Mouse (Mus musculus) heart, embryonic 13.5 days (tissue): ENCODE data around the gene Gm21905. TPM values are rescaled to one million over a fixed set of nuclear protein-coding genes. Genes with fewer than 3 reads are reported as not detected.

Experiments used
- ATAC-seq: fragments of 200-750 bp; cut with Nextera tagmentation; 2 replicates; pipeline ENCODE4 v1.8.0; 2017; ENCODE audit warnings: moderate TSS enrichment; ENCODE audit not compliant: insufficient number of reproducible peaks, low FRiP score, low TSS enrichment; ENCODE audit errors: extremely low read depth
- H3K27ac ChIP-seq: fragments of 300-500 bp; sonication (generic); replicated peaks from 2 replicates; pipeline ENCODE4 v1.5.1; 2015; ENCODE audit warnings: moderate library complexity, mild to moderate bottlenecking, inconsistent platforms
- H3K27me3 ChIP-seq: fragments of 300-500 bp; sonication (generic); replicated peaks from 2 replicates; pipeline ENCODE4 v1.6.1; 2015; ENCODE audit warnings: mild to moderate bottlenecking, inconsistent platforms
- H3K36me3 ChIP-seq: fragments of 300-500 bp; sonication (generic); 2 replicates; pipeline ENCODE4 v1.6.1; 2015; ENCODE audit warnings: mild to moderate bottlenecking, inconsistent platforms
- H3K4me1 ChIP-seq: fragments of 300-500 bp; sonication (generic); 2 replicates; pipeline ENCODE4 v1.6.1; 2015; ENCODE audit warnings: inconsistent platforms
- H3K4me2 ChIP-seq: fragments of 300-500 bp; sonication (generic); 2 replicates; pipeline ENCODE4 v1.6.1; 2015; ENCODE audit warnings: inconsistent platforms, mild to moderate bottlenecking, moderate library complexity
- H3K4me3 ChIP-seq: fragments of 300-500 bp; sonication (generic); 2 replicates; pipeline ENCODE4 v1.5.1; 2015; ENCODE audit warnings: moderate library complexity, mild to moderate bottlenecking, inconsistent platforms
- H3K9ac ChIP-seq: fragments of 300-500 bp; sonication (generic); 2 replicates; pipeline ENCODE4 v1.6.1; 2015; ENCODE audit warnings: inconsistent platforms, mild to moderate bottlenecking, moderate library complexity
- H3K9me3 ChIP-seq: fragments of 300-500 bp; sonication (generic); 2 replicates; pipeline ENCODE4 v1.6.1; 2016; ENCODE audit warnings: inconsistent platforms
- WGBS: fragments of 180-500 bp; shearing (Covaris S2); methylation state at CpG from one replicate; pipeline ENCODE4 v1.1.7; 2015; ENCODE audit warnings: mixed read lengths; 5-methylcytosine and 5-hydroxymethylcytosine counted together
- polyA plus RNA-seq: library from polyadenylated mRNA; unstranded; fragments of >200 nt; fragmentation: Nextera tagmentation; extraction: Ambion mirVana; gene quantifications from 2 replicates; pipeline ENCODE4 v1.2.1, GENCODE M21; 2015

Gene Gm21905
- polyA plus RNA-seq = not detected in 2 replicates

DNA sequence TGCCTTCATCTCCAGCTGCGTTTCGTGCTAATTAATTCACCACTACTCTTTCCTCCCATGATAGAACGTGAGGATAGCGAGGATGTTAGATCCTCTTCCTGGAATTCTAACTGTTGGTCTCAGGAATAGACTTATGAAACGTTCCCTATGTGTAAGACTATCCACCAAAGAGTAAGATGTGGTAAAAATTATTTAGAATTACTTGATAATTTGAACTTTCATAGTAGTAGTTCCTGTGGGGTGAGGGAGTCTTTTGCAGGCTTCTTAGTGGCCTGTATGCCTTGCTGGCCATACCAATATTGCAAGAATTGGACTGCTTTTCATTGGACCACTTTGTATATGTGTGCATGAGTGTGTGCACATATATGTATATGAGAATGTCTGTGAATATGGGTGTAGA lies at the start of gene Gm21905:
Gene Gm21905, minus strand, starts transcription at position 101 of the 400 bp plus-strand sequence.
- no peak within 1 kb of the TSS for H3K4me3 ChIP-seq

GRCm38 (mm10) chr5:67990426-67990825 lies 44.2 kb upstream of the Gm21905 start:
- Histone ChIP-seq H3K27ac (no peak overlapping the region), H3K4me2 (no peak overlapping the region), H3K9ac (no peak overlapping the region), H3K9me3 (no peaks in the 10 kb centered on the region), H3K36me3 (no peaks in the 10 kb centered on the region), H3K4me1 (no peaks in the 10 kb centered on the region), H3K4me3 (no peak overlapping the region), H3K27me3 (no peaks in the 10 kb centered on the region)
- ATAC-seq = no peak

More for the DNA sequence above, at the start of gene Gm21905:
- no peak for ATAC-seq
- Histone ChIP-seq H3K4me2 (no peak within 1 kb of the TSS), H3K36me3 (no peaks in the 10 kb centered on the region), H3K27ac (no peak within 1 kb of the TSS), H3K4me1 (no peaks in the 10 kb centered on the region), H3K9me3 (no peaks in the 10 kb centered on the region), H3K27me3 (no peaks in the 10 kb centered on the region), H3K9ac (no peak within 1 kb of the TSS)
- WGBS = 72% methylated on average over 5 of the region's 5 CpGs

GRCm38 (mm10) chr5:67981946-67982526 lies 35.8 kb upstream of the Gm21905 start:
- 56% methylated on average over 3 of the region's 3 CpGs for WGBS
- Histone ChIP-seq H3K4me2 (no peak overlapping the region), H3K4me1 (no peaks in the 10 kb centered on the region), H3K27ac (no peak overlapping the region), H3K4me3 (no peak overlapping the region), H3K36me3 (no peaks in the 10 kb centered on the region), H3K27me3 (no peaks in the 10 kb centered on the region), H3K9ac (no peak overlapping the region), H3K9me3 (no peaks in the 10 kb centered on the region)
- no peak for ATAC-seq

DNA sequence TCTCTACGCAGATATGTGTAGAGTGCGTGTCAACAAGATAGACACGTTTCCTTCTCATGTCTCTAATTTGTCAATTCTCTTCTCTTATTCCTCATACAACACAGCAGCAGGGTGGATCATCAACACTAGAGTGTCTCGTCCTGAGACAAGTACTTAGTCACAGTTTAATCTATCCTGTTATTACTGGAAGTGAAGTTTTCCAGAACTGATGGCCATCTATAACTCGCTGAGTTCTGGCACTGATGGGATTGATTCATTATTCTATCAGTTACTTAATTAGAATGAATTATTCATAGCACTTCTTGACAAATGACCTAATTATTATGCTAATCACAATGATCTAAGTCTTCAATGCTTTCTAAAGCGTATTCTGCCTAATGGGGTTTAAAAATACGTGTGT lies 23.3 kb upstream of the Gm21905 start:
- no peaks in the 10 kb centered on the region for H3K4me1 ChIP-seq
- 69% methylated on average over 7 of the region's 7 CpGs for WGBS
- H3K27ac ChIP-seq = no peak overlapping the region
- H3K4me2 ChIP-seq = no peak overlapping the region
- no peaks in the 10 kb centered on the region for H3K9me3 ChIP-seq
- no peaks in the 10 kb centered on the region for H3K36me3 ChIP-seq
- H3K27me3 ChIP-seq = no peaks in the 10 kb centered on the region
- no peak overlapping the region for H3K4me3 ChIP-seq
- H3K9ac ChIP-seq = no peak overlapping the region
- ATAC-seq = no peak

DNA sequence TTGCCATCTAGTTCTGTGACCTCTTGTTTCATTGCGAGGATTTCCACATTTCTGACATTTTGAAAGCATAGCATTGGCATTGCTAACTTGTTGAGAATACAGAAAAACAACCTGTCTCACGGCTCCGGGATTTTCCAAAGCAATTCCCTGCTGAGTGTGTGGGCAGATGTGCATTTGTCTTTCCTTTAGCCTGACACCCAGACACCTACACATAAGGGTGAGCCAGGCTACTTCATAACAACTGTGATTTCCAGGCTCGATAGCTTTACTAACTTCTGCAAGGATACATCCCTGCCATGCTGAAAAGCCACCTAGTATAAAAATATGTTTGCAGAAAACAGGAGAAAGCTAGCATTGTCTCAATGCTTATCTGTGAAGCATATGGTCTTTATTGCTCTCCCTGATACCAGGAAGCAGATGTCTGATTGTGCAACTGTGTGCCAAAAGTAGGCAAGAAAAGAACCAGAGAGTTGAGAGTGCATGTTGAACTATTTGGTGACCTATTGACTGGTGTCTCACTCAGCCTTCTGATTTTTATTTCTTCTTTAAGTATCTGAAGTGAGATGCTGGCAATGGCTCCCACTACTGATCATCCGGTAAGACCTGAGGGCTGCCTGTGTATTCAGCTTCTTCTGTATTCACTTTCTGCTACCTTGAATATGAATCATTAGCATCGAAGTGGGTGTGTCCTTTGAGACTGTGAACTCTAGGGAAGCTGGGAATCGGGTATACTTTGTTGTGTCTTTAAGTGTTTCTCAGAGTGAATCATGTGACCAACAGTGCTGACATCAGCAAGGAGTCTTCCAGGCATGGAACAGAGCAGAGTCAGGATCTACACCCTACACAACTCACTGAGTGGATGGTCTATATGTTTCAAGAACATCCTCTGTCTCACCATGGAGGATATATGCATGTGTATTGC lies 15.7 kb upstream of the Gm21905 start:
- Histone ChIP-seq H3K9me3 (no peaks in the 10 kb centered on the region), H3K4me3 (no peak overlapping the region), H3K4me1 (no peaks in the 10 kb centered on the region), H3K9ac (no peak overlapping the region), H3K27me3 (no peaks in the 10 kb centered on the region), H3K27ac (no peak overlapping the region), H3K36me3 (no peaks in the 10 kb centered on the region), H3K4me2 (no peak overlapping the region)
- no peak for ATAC-seq
- WGBS = 68% methylated on average over 7 of the region's 7 CpGs

DNA sequence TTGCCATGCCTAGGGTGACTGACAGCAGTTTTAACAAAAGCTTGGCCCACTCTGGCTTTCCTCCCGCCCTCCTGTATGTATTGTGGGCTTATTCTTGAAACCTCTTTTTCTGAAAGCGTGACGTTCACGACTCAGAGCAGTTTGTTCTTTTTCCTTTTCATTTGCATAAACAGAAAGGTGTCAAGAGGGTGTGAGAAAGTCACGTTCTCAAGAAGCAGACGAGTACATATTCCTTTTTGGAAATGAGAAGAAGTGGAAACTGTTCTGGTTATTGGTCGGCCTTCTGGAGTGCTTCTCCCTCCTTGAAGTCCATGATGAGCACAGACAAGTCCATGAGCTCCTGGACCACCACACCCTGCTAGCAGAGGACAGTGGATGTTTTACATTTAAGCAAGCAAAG lies 9.3 kb upstream of the Gm21905 start:
- no peaks in the 10 kb centered on the region for H3K4me1 ChIP-seq
- H3K9me3 ChIP-seq = no peaks in the 10 kb centered on the region
- H3K4me2 ChIP-seq = no peak overlapping the region
- no peak for ATAC-seq
- H3K9ac ChIP-seq = no peak overlapping the region
- no peak overlapping the region for H3K27ac ChIP-seq
- 75% methylated on average over 7 of the region's 7 CpGs for WGBS
- no peaks in the 10 kb centered on the region for H3K36me3 ChIP-seq
- no peak overlapping the region for H3K4me3 ChIP-seq
- no peaks in the 10 kb centered on the region for H3K27me3 ChIP-seq

DNA sequence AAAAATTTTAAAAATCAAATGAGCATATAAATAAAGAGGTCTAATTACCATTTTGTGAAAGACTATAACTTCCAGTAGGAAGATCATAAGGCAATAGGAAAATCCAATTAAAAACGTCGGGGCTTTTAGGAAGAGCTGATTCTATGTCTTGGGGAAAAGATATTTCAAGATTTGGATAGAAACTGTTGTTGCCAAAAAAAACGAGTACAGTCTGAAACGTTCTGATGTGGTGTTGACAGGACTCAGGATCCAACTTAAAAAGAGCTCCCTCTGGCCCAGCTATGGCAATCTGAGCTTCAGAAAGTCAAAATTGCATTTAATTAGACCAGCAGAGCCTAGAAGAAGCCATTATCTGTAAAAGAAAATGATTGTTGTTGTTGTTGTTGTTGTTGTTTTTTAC lies 7.9 kb upstream of the Gm21905 start:
- Histone ChIP-seq H3K4me1 (no peaks in the 10 kb centered on the region), H3K9me3 (no peaks in the 10 kb centered on the region), H3K9ac (no peak overlapping the region), H3K4me2 (no peak overlapping the region), H3K27ac (no peak overlapping the region), H3K4me3 (no peak overlapping the region), H3K36me3 (no peaks in the 10 kb centered on the region), H3K27me3 (no peaks in the 10 kb centered on the region)
- 51% methylated on average over 4 of the region's 4 CpGs for WGBS
- no peak for ATAC-seq

GRCm38 (mm10) chr5:67948074-67948473 lies 1.9 kb upstream of the Gm21905 start:
- Histone ChIP-seq H3K4me3 (no peak overlapping the region), H3K9ac (no peak overlapping the region), H3K4me1 (no peaks in the 10 kb centered on the region), H3K4me2 (no peak overlapping the region), H3K27me3 (no peaks in the 10 kb centered on the region), H3K27ac (no peak overlapping the region), H3K9me3 (no peaks in the 10 kb centered on the region), H3K36me3 (no peaks in the 10 kb centered on the region)
- ATAC-seq = no peak
- WGBS = 86% methylated on average over 5 of the region's 5 CpGs

DNA sequence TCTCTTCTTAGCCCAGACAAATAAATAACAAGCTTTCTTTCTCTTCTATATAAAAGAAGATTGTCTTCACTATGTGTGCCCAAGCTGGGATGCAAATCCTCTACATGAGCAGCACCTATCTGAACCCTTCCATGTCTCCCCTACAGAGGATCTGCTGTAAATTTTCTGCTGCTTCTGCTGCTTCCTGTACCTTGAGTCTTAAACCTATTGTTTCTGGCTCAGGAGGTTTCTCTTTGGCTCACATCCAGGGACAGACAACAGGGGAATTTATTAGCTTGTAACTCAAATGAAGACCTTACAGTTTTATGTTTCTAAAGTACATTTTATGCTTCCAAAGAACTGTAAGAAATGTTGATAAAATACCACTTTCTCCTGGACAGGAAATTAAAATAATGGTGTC lies 785 bp upstream of the Gm21905 start:
- H3K9ac ChIP-seq = no peak overlapping the region
- no peak for ATAC-seq

GRCm38 (mm10) chr5:67944074-67944785 lies 2.0 kb downstream of the Gm21905 start:
- Histone ChIP-seq H3K27me3 (no peaks in the 10 kb centered on the region), H3K27ac (no peak overlapping the region), H3K9me3 (no peaks in the 10 kb centered on the region), H3K36me3 (no peaks in the 10 kb centered on the region), H3K9ac (no peak overlapping the region), H3K4me2 (no peak overlapping the region), H3K4me3 (no peak overlapping the region), H3K4me1 (no peaks in the 10 kb centered on the region)
- ATAC-seq = no peak
- 82% methylated on average over 1 of the region's 1 CpGs for WGBS

More for the DNA sequence above, 785 bp upstream of the Gm21905 start:
- H3K9me3 ChIP-seq = no peaks in the 10 kb centered on the region
- H3K4me3 ChIP-seq = no peak overlapping the region
- no peak overlapping the region for H3K27ac ChIP-seq
- no peaks in the 10 kb centered on the region for H3K4me1 ChIP-seq
- H3K36me3 ChIP-seq = no peaks in the 10 kb centered on the region
- H3K27me3 ChIP-seq = no peaks in the 10 kb centered on the region
- H3K4me2 ChIP-seq = no peak overlapping the region

GRCm38 (mm10) chr5:67943199-67943598 lies 3.0 kb downstream of the Gm21905 start:
- no peaks in the 10 kb centered on the region for H3K36me3 ChIP-seq
- no peak overlapping the region for H3K9ac ChIP-seq
- no peak overlapping the region for H3K27ac ChIP-seq
- ATAC-seq = no peak
- no peaks in the 10 kb centered on the region for H3K27me3 ChIP-seq
- WGBS = 34% methylated on average over 2 of the region's 2 CpGs
- no peak overlapping the region for H3K4me2 ChIP-seq
- H3K9me3 ChIP-seq = no peaks in the 10 kb centered on the region
- H3K4me3 ChIP-seq = no peak overlapping the region
- no peaks in the 10 kb centered on the region for H3K4me1 ChIP-seq
